Mouse (Mus musculus): ENCODE data around the gene Zfp764.
"Not testable (repeated sequence)": the region's sequence is repeated elsewhere in the genome, so short reads cannot be mapped to it uniquely, and the experiment has no call there.

Zfp764 gene

DNA sequence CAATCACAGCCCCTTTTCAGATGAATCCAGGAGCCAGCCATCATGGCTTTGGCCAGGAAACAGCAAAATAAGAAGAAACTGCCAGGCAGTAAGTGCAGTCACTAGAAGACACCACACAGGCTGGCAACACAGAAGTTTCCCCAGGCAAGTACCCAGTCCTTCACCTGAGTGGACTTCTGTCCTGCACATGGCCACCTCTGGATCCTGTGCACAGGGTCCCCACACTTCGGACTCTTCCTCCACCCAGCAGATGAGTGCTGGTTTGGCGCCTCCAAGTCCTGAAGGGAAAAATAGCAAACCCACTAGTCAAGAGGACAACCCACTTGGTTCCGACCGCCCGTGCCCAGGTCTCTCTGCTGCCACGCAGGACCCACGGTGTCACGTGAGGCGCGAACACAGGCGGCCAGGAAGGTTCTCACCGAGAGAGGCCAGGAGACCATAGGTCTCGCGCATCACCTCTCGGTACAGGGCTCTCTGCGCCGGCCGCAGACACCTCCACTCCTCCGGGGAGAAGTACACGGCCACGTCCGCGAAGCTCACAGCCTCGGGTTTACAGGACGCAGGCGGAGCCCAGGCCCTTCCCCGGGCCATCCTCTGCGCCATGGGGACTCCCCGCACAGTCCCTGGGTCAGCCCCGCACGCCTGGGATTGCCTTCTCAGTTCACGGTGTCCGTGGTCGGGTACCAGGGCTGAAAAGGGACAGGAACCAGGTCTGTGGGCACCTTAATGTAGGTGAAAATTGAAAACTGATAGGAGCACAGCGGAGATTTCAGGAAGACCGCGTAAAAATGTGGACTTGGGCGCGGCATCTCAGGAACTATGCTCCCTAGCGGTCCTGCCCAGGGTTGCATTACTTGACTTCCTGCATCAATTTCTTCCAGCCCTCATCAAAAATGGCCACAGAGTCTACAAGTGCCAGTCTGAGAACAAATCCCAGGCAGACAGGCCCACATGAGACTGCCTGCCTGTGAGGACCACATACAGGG is at the start of gene Zfp764:
TSS of gene Zfp764 (minus strand) at position 821 of the 986 bp plus-strand sequence.
- peak; percentile 94 for DNase-seq (ENCODE audit: low spot score)

DNA sequence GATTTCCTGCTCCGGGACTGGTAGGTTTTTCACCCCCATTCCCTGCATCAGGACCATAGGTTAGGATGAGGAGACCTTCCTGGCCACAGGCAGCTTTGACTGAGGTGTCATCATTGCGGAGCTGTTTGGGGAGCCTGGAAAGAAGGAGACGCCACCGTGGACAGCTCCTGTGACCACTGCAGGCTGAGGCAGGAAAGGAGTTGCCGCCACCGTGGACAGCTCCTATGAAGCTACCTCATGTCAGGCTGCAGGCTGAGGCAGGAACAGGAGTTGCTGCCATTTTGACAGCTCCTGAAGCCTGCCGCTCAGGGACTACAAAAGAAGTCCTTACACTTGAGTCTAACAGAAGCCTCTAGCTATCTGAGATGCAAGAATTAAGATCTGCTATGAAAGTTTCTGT is 48.3 kb upstream of the Zfp764 start:
- DNase-seq (ENCODE audit: low spot score) = no peak

DNA sequence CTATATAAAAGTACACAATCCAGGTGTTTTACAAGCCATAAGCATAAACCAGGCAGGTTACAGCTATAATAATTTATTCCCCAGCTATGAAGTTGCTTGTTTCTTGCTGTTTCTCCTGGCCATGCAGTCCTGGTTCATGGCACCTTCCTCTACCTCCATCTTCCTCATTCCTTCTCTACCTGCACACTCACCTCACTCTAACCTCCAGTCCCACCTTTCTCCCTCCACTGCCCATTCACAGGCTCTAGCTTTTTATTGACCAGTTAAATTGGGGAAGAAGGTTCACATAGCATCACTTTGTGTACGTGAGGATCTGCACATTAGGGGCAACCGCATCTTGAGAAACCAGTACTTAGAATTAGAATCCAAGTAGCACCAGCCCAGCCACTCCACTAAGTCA is 46.4 kb upstream of the Zfp764 start:
- DNase-seq (ENCODE audit: low spot score) = no peak

DNA sequence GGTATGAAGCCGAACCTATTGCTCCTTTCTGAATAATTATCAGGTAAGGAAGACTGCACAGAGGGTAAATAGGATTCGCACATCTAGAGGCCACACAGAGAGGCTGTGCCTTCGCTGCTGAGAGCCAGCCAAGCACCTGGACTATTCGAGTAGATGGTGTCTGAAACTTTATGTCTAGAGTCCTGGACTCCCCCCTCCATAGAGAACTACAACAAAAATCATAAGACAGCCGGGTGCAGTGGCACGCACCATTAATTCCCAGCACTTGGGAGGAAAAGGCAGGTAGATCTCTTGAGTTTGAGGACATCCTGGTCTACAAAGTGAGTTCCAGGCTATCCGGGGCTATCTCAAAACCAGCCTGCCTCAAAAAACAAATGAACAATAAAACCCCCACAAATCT is 43.3 kb upstream of the Zfp764 start:
- no peak for DNase-seq (ENCODE audit: low spot score)

DNA sequence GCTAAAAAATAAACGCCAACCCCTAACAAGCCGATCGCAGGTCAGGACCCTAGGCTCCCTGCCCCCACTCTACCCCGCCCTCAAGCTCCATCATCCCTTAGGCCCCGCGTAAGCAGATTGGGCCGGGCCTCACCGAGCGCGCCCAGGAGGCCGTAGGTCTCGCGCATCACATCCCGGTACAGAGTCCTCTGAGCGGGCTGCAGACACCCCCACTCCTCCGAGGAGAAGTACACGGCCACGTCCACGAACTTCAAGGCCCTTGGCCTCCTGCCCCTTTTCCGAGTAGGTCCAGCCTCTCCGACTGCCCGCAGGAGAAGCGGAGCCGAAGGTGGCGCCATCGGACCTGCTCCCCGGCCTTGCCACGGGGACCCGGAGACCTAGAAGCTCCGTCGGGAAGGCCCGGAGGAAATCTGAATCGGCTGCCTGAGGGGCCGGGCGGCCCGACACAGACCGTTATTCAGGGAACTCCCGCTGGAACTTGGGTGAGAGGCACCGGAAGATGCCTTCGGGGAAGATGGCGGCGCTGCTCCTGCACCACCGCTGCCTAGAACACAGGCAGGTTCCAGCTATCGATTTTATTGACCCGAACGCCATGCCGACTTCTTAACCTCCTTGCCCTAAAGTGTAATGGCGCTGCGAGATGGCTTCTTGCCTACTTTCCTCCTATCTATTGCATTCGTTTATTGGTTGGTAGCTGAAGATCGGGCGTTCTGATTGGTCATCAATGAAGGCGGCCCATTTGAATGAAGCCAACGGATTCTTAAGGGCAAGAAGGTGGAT is 42.1 kb upstream of the Zfp764 start, which contains the start of gene Zfp689:
TSS of gene Zfp689 (minus strand) at position 638 of the 780 bp plus-strand sequence.
- DNase-seq (ENCODE audit: low spot score) = peak; percentile 99

DNA sequence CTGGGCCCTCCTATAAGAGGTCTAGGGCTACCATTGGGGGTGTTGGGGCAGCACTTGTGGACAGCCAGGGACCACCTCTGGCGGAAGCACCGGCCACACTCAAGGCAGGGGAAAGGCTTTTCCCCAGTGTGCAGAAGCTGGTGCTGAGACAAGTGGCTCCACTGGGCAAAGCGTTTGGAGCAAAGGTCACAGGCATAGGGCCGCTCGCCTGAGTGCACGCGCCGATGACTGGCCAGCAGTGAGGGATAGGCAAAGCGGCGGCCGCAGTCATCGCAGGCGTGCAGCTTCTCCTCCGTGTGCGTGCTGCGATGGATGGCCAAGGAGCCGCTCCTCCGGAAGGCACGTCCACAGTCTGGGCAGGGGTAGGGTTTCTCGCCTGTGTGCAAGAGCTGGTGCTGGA is 37.4 kb upstream of the Zfp764 start:
- DNase-seq (ENCODE audit: low spot score) = no peak

DNA sequence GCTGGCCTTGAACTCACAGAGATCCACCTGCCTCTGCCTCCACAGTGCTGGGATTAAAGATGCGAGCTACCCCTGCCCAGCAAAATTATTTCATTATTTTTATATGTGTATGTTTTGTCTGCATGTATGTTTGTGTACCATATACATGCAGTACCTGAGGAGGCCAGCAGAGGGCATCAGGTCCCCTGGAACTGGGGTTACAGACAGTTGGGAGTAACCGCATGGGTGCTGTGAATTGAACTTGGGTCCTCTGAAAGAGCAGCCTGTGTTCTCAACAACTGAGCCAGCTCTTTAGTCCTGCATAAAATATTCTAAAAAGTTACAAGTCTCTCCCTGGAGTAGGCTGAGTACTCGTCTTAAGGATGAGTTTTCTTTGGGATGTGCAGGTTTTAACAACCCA is 31.1 kb upstream of the Zfp764 start:
- peak; percentile 22 for DNase-seq (ENCODE audit: low spot score)

DNA sequence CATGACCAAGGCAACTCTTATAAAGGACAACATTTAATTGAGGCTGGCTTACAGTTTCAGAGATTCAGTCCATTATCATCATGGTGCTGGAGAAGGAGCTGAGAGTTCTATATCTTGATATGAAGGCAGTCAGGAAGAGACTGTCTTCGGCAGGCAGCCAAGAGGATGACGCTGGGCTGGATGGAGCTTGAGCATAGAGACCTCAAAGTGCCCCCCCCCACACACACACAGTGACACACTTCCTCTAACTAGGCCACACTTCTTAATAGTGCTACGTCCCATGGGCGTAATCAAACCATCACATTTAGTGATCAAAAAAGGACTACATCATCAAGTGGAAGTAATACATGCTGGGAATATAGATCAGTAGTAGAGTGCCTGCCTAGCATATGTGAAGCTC is 28.6 kb upstream of the Zfp764 start:
- DNase-seq (ENCODE audit: low spot score) = no peak

DNA sequence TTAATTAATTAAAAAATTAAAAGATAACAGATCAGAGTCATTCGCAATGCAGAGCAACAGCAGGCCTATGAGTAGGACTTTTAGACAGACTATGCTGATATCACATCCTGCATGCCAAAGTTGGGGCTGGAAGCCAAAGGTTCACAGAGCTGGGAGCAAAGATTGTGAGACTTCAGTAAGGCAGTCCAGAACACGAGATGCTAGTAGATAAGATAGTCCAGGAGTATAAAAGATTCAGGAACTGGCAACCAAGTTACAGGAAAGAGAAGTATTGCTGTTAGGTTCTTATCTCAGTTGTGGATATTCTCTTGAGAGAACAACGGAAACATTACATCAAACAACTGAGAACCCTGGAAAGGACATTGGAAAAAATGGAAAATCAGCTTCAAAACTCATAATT is 19.7 kb upstream of the Zfp764 start:
- no peak for DNase-seq (ENCODE audit: low spot score)

DNA sequence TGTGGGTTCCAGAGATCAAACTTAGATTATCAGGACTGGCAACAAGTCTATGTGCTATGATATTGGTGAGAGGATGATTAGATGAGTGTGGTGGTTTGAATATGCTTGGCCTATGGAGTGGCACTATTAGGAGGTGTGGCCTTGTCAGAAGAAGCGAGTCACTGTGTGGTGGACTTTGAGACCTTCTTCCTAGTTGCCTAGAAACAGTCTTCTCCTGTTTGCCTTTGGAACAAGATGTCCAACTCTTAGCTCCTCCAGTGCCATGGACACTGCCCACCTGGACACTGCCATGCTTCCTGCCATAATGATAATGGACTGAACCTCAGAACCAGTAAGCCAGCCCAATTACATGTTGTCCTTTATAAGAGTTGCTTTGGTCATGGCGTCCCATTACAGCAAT is 19.3 kb upstream of the Zfp764 start:
- DNase-seq (ENCODE audit: low spot score) = no peak

DNA sequence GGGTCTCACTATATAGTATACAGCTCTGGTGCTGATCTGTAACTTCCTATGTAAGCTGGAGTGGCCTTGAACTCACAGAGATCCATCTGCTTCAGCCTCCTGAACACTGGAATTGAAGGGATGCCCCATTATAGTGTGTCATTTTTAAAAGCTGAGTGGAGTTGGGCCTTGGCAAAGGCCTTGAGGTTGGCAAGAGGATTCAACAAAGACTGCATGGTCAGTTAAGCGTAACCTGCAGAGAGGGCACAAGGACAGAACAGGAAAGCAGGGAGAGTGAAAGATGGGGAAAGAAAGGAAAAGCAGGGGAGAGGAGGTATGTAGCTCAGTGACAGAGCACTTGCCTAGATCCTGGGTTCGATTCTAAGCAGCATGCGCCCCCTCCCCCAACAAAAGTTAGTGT is 18.7 kb upstream of the Zfp764 start:
- DNase-seq (ENCODE audit: low spot score) = no peak

DNA sequence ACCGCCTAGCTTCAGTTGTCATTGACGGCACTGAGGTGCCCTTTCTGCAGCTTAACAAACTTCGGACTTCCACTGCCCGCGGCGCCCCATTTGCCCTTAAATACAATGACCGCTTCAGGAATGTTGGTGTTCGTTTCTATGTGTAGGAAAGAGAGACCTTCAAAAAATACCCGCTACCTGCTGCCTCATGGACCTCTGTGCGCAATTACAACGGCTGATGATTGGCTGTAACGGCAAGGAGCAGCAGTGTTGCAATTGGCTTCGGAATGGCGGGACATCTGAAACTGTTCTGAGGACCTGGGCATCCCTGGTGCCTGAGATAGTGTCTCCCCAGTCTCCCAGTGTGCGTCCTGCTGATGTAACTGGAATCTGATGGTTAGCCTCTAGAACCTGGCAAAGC is 15.6 kb upstream of the Zfp764 start:
- no peak for DNase-seq (ENCODE audit: low spot score)

DNA sequence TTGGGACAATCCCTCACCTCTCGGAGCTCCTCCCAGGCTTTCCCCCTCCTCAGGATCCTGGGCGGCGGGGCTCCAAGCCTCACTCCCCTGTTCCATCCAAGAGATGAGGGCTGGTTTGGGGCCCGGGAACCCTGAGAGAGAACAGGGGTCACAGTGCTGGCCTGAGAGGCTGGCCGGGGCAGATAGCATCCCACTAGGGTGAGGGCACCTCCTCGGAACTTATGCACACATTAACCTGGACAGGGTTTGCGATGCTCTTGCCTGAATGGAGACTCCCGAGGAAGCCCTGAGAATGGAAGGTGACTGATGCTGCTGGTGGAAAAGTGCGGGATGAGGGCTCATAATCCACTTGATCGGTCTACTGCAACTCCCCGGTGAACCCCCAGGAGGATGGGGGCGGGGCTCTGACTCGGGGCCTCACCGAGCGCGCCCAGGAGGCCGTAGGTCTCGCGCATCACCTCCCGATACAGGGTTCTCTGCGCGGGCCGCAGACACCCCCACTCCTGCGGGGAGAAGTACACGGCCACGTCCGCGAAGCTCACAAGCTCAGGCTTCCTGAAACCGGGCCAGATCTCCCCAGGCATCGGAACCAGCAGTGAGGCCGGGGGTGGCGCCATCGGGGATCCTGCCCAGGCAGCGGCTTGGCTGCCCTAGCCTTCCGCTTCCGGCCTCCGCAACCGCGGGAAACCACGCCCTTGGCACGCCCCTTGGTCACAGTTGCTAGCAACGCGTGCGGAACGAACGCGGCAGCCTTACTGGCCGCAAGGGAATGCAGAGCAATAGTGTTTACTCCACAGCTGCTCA is 15.0 kb upstream of the Zfp764 start, which contains the start of gene Zfp688:
TSS of gene Zfp688 (minus strand) at position 681 of the 804 bp plus-strand sequence.
- peak; percentile 94 for DNase-seq (ENCODE audit: low spot score)

DNA sequence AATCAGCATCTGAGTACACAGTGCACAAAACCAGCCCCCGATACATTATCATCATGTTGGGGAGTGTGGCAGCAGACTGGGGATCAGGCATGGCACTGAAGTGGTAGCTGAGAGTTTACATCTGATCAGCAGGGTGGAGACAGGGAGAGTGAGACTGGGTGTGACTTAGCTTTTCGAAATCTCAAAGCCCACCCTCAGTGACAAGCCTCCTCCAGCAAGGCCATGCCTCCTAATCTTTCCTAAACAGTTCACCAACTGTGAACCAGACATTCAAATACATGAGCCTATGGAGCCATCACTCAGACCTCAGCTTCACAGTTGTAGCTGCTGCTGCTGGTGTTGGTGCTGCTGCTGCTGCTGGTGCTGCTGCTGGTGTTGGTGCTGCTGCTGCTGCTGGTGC is 4.8 kb upstream of the Zfp764 start:
- no peak for DNase-seq (ENCODE audit: low spot score)

DNA sequence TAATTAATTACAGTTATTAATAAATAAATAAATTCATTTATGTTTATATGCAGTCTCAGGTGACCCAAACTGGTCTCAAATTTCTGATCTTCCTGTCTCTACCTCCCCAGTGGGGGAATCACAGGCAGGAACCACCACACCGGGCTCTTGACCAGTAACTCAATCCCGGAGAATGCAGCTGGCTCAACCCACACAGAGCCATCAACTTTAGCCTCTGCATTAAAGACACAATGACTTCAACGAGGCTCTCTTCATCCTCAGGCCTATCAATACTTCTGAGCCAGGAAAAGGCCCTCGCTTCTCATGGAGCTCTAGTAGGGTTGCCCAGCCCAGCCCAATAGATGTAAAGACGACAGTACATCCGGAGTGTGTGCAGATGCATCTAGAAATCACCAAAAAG is 2.5 kb downstream of the Zfp764 start:
- DNase-seq (ENCODE audit: low spot score) = not testable (repeated sequence)

DNA sequence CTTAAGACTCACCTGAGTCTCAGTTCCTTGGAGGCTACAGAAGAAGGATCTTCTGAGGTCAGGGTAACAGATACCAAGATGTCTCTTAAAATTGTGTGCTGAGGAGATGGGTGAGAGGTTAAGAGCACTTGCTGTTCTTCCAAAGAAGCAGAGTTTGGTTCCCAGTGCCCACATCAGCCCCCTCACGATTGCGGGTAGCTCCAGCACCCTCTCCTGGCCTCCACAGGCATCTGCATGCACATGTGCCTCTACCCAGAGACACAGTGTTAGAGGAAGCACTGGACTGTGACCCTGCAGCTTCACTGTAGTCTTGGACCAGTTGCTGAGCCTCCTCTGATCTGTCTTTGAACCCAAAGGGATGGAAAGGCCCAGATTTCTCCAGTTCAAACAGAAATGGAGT is 3.6 kb downstream of the Zfp764 start:
- DNase-seq (ENCODE audit: low spot score) = no peak

DNA sequence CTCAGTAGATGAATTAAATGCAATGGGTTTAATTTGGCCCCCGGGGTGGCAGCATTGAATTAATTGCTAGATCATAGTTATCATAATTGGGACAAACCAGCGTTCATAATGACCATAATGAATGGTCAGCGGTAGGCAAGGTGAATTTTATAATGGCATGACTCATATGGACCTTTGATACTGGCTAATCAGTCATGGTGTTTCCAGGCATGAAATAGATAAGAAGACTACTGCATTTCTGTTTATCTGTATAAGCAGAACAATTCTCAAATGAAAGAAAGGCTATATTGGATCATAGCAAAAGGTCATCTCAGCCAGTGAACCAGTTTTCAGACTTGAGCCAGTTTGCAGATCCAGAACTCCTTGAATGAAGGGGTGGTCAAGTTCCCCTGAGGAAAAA is 6.3 kb downstream of the Zfp764 start:
- DNase-seq (ENCODE audit: low spot score) = no peak

DNA sequence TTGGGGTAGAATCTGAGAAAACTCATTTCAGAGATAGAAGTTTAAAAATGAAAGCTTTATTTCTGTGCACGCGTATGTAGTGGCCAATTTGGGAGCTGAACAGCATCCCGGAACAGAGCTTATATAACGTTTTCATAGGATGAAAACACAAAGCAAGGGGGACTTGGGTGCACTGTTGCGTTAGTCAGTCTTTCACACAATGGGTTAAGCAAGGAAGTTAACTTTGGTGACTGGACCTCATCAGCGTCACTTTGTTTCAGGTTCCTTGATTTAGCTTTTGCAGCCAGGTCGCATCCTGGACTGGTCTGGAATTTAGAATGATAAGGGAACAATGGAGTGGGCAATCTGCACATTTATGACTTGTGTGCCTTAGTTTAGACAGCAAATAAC is 12.7 kb downstream of the Zfp764 start:
- DNase-seq (ENCODE audit: low spot score) = no peak

DNA sequence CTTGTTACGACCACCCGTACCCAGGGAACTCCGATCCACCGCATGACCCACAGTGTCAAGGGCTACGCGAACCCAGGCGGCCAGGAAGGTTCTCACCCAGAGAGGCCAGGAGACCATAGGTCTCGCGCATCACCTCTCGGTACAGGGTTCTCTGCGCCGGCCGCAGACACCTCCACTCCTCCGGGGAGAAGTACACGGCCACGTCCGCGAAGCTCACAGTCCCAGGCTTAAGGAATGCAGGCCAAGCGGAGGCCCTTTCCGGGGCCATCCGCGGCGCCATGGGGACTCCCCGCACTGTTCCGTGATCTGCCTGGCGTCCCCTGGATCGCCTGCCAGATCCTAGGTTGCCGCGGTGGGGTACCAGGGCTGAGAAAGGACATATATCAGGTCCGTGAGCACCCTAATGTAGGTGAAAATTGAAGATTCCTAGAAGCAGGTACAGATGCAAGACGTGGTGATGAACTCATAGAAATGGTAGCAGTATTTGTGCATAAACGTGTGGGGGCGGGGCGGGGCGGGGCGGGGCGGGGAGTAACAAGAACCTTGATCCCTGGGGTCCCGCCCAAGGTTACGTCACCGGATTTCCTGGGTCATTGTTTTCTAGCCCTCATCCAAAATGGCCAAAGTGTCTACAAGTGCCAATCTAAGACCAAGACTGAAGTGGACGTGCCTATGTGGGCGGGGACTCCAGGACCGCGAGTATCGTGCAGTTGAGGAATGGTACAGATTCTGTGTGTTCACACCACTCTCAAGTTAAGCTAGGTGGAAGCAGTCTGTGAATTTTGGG is 13.3 kb downstream of the Zfp764 start, which contains the start of gene E430018J23Rik:
TSS of gene E430018J23Rik (minus strand) at position 473 of the 787 bp plus-strand sequence.
- DNase-seq (ENCODE audit: low spot score) = peak; percentile 100

DNA sequence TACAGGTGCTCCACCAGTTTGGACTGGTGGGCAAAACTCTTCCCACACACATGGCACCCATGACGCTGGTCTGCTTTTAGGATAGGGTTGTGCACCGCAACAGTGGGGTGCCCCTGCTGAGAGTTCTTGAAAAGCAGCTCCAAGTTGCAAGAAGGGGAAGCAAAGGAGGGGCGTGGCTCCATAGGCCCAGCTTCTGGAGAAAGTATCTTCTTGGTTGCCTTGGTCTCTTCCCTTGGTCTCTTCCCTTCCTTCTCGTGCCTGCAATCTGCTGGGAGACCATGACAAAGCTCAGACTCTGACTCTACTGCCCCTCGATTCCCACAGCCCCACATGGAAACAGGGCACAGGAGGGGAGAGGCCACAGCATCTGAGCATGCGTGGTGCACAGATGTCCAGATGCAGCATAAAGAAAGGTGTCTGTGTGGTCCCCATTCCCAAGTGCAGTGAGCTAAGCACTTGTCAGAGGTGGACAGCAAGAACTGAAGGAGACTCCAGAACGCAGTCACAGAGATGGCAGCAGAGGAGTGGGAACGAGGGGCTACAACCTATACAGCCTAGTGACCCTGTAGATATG is 14.3 kb downstream of the Zfp764 start:
- DNase-seq (ENCODE audit: low spot score) = no peak

DNA sequence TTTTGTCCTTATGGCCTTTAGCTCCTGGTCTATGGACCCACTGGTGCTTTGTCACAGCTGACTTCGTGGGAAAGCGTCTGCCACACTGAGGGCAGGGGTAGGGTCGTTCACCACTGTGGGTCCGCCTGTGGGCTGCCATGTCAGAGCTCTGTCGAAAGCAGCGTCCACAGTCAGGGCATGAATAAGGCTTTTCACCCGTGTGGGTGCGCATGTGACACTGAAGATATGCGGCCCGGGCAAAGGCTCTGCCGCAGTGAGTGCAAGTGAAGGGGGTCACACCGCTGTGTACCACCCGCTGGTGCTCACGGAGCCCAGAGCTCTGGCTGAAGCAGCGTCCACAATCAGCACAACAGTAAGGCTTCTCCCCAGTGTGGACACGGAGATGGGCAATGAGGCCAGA is 15.1 kb downstream of the Zfp764 start:
- no peak for DNase-seq (ENCODE audit: low spot score)
